Mouse (Mus musculus): ENCODE data around the gene Pi4ka. TPM values are rescaled to one million over a fixed set of nuclear protein-coding genes. Genes with fewer than 3 reads are reported as not detected.

Gene Pi4ka
- polyA plus RNA-seq (2016; fragmentation: Nextera tagmentation; extraction: Ambion mirVana) = 64.6 and 70.8 TPM in 2 replicates

GRCm38 (mm10) chr16:17405736-17406443 lies at the start of gene Pi4ka, which contains the start of gene Snap29:
Pi4ka (minus strand) TSS chr16:17406314.
Snap29 (plus strand) TSS chr16:17405986.
- Histone ChIP-seq H3K27ac (replicated peaks) (peak within 1 kb of the TSS; percentile 87), H3K4me3 (peak within 1 kb of the TSS; percentile 84), H3K9ac (replicated peaks) (peak within 1 kb of the TSS; percentile 86), H3K9me3 (no peaks in the 10 kb centered on the region), H3K36me3 (peaks cover 9% of the 10 kb centered on the region), H3K27me3 (no peaks in the 10 kb centered on the region), H3K4me2 (replicated peaks) (peak within 1 kb of the TSS; percentile 68), H3K4me1 (peaks cover 17% of the 10 kb centered on the region)
- under 1% methylated on average over 50 of the region's 69 CpGs for WGBS
- peak; percentile 97 for ATAC-seq (ENCODE audit: low FRiP score, low read depth)

- H3K4me2 ChIP-seq (replicated peaks) = peak overlapping the region; percentile 64
- peak overlapping the region; percentile 94 for H3K4me3 ChIP-seq
- no peaks in the 10 kb centered on the region for H3K9me3 ChIP-seq
- H3K9ac ChIP-seq (replicated peaks) = peak overlapping the region; percentile 98
- H3K27ac ChIP-seq (replicated peaks) = peak overlapping the region; percentile 96
- no peaks in the 10 kb centered on the region for H3K27me3 ChIP-seq
- under 1% methylated on average over 24 of the region's 24 CpGs for WGBS
- peaks cover 16% of the 10 kb centered on the region for H3K36me3 ChIP-seq
- peak; percentile 21 for ATAC-seq (ENCODE audit: low FRiP score, low read depth)
- H3K4me1 ChIP-seq = peaks cover 23% of the 10 kb centered on the region
Measured at GRCm38 (mm10) chr16:17452373-17452715, 46.2 kb upstream of the Pi4ka start.

- H3K9ac ChIP-seq (replicated peaks) = peak within 1 kb of the TSS; percentile 98
- H3K4me1 ChIP-seq = peaks cover 23% of the 10 kb centered on the region
- no peaks in the 10 kb centered on the region for H3K9me3 ChIP-seq
- no peaks in the 10 kb centered on the region for H3K27me3 ChIP-seq
- H3K4me2 ChIP-seq (replicated peaks) = peak within 1 kb of the TSS; percentile 64
- H3K27ac ChIP-seq (replicated peaks) = peak within 1 kb of the TSS; percentile 96
- WGBS = under 1% methylated on average over 61 of the region's 63 CpGs
- peak; percentile 97 for ATAC-seq (ENCODE audit: low FRiP score, low read depth)
- peak within 1 kb of the TSS; percentile 94 for H3K4me3 ChIP-seq
- peaks cover 10% of the 10 kb centered on the region for H3K36me3 ChIP-seq
Measured at GRCm38 (mm10) chr16:17451541-17452372, 45.6 kb upstream of the Pi4ka start, which contains the start of gene Crkl. Crkl (plus strand) TSS chr16:17451987.

- ATAC-seq (ENCODE audit: low FRiP score, low read depth) = no peak
Measured at GRCm38 (mm10) chr16:17432576-17432975, 26.5 kb upstream of the Pi4ka start.

GRCm38 (mm10) chr16:17423021-17423420 lies 16.9 kb upstream of the Pi4ka start:
- 77% methylated on average over 3 of the region's 3 CpGs for WGBS
- Histone ChIP-seq H3K27me3 (no peaks in the 10 kb centered on the region), H3K9ac (replicated peaks) (no peak overlapping the region), H3K36me3 (peaks cover 52% of the 10 kb centered on the region), H3K4me1 (no peaks in the 10 kb centered on the region), H3K4me2 (replicated peaks) (no peak overlapping the region), H3K4me3 (no peak overlapping the region), H3K27ac (replicated peaks) (no peak overlapping the region), H3K9me3 (no peaks in the 10 kb centered on the region)
- no peak for ATAC-seq (ENCODE audit: low FRiP score, low read depth)

More at GRCm38 (mm10) chr16:17432576-17432975, 26.5 kb upstream of the Pi4ka start:
- no peak overlapping the region for H3K9ac ChIP-seq (replicated peaks)
- 89% methylated on average over 2 of the region's 2 CpGs for WGBS
- no peak overlapping the region for H3K4me3 ChIP-seq
- H3K27me3 ChIP-seq = no peaks in the 10 kb centered on the region
- H3K36me3 ChIP-seq = peaks cover 13% of the 10 kb centered on the region
- H3K9me3 ChIP-seq = no peaks in the 10 kb centered on the region
- no peak overlapping the region for H3K27ac ChIP-seq (replicated peaks)
- no peaks in the 10 kb centered on the region for H3K4me1 ChIP-seq
- H3K4me2 ChIP-seq (replicated peaks) = no peak overlapping the region

- WGBS = 76% methylated on average over 4 of the region's 4 CpGs
- Histone ChIP-seq H3K4me3 (no peak overlapping the region), H3K27ac (replicated peaks) (no peak overlapping the region), H3K4me1 (peaks cover 7% of the 10 kb centered on the region), H3K27me3 (no peaks in the 10 kb centered on the region), H3K36me3 (peaks cover 4% of the 10 kb centered on the region), H3K4me2 (replicated peaks) (no peak overlapping the region), H3K9me3 (no peaks in the 10 kb centered on the region), H3K9ac (replicated peaks) (no peak overlapping the region)
- no peak for ATAC-seq (ENCODE audit: low FRiP score, low read depth)
Measured at GRCm38 (mm10) chr16:17410209-17410608, 4.1 kb upstream of the Pi4ka start.

- Histone ChIP-seq H3K9ac (replicated peaks) (no peak overlapping the region), H3K9me3 (no peaks in the 10 kb centered on the region), H3K36me3 (peaks cover 4% of the 10 kb centered on the region), H3K4me2 (replicated peaks) (no peak overlapping the region), H3K4me1 (peaks cover 17% of the 10 kb centered on the region), H3K27me3 (no peaks in the 10 kb centered on the region), H3K27ac (replicated peaks) (no peak overlapping the region), H3K4me3 (no peak overlapping the region)
- 99% methylated on average over 2 of the region's 2 CpGs for WGBS
- ATAC-seq (ENCODE audit: low FRiP score, low read depth) = no peak
Measured at GRCm38 (mm10) chr16:17409046-17409445, 2.9 kb upstream of the Pi4ka start.

GRCm38 (mm10) chr16:17406512-17407231 lies 558 bp upstream of the Pi4ka start:
- H3K9me3 ChIP-seq = no peaks in the 10 kb centered on the region
- peak overlapping the region; percentile 84 for H3K4me3 ChIP-seq
- ATAC-seq (ENCODE audit: low FRiP score, low read depth) = no peak
- H3K27me3 ChIP-seq = no peaks in the 10 kb centered on the region
- H3K4me2 ChIP-seq (replicated peaks) = peak overlapping the region; percentile 58
- peak overlapping the region; percentile 80 for H3K9ac ChIP-seq (replicated peaks)
- no peak overlapping the region; the same call in 1 of the 2 replicates for H3K27ac ChIP-seq (replicated peaks)
- WGBS = 44% methylated on average over 9 of the region's 9 CpGs
- H3K36me3 ChIP-seq = peaks cover 9% of the 10 kb centered on the region
- H3K4me1 ChIP-seq = peaks cover 17% of the 10 kb centered on the region

GRCm38 (mm10) chr16:17405271-17405696 lies 830 bp downstream of the Pi4ka start:
- peak overlapping the region; percentile 68 for H3K4me2 ChIP-seq (replicated peaks)
- WGBS = 0% methylated on average over 22 of the region's 22 CpGs
- peak; percentile 88 for ATAC-seq (ENCODE audit: low FRiP score, low read depth)

GRCm38 (mm10) chr16:17402855-17403254 lies 3.3 kb downstream of the Pi4ka start:
- Histone ChIP-seq H3K27me3 (no peaks in the 10 kb centered on the region), H3K4me2 (replicated peaks) (no peak overlapping the region), H3K4me1 (peaks cover 17% of the 10 kb centered on the region), H3K4me3 (no peak overlapping the region), H3K9ac (replicated peaks) (no peak overlapping the region), H3K9me3 (no peaks in the 10 kb centered on the region), H3K27ac (replicated peaks) (no peak overlapping the region), H3K36me3 (0 out of 2 replicates have a peak, but pooled peaks cover 5% of the 10 kb centered on the region)
- no peak for ATAC-seq (ENCODE audit: low FRiP score, low read depth)
- 65% methylated on average over 1 of the region's 1 CpGs for WGBS

More at GRCm38 (mm10) chr16:17405271-17405696, 830 bp downstream of the Pi4ka start:
- peak overlapping the region; percentile 86 for H3K9ac ChIP-seq (replicated peaks)
- peak overlapping the region; percentile 84 for H3K4me3 ChIP-seq
- H3K9me3 ChIP-seq = no peaks in the 10 kb centered on the region
- H3K4me1 ChIP-seq = peaks cover 17% of the 10 kb centered on the region
- peaks cover 9% of the 10 kb centered on the region for H3K36me3 ChIP-seq
- H3K27me3 ChIP-seq = no peaks in the 10 kb centered on the region
- peak overlapping the region; percentile 87 for H3K27ac ChIP-seq (replicated peaks)

GRCm38 (mm10) chr16:17392784-17393183 lies 13.3 kb downstream of the Pi4ka start:
- H3K9me3 ChIP-seq = no peaks in the 10 kb centered on the region
- H3K36me3 ChIP-seq = peaks cover 16% of the 10 kb centered on the region; the same call in 1 of the 2 replicates
- H3K27ac ChIP-seq (replicated peaks) = no peak overlapping the region

More at GRCm38 (mm10) chr16:17392784-17393183, 13.3 kb downstream of the Pi4ka start:
- 87% methylated on average over 4 of the region's 4 CpGs for WGBS
- Histone ChIP-seq H3K4me1 (no peaks in the 10 kb centered on the region), H3K4me2 (replicated peaks) (no peak overlapping the region), H3K27me3 (no peaks in the 10 kb centered on the region), H3K4me3 (no peak overlapping the region), H3K9ac (replicated peaks) (no peak overlapping the region)
- ATAC-seq (ENCODE audit: low FRiP score, low read depth) = no peak
